Mouse (Mus musculus): ENCODE results near the gene Wdfy4. TPM values are rescaled to one million over a fixed set of nuclear protein-coding genes. Genes with fewer than 3 reads are reported as not detected.
A peak's percentile ranks its signal among the peaks of the same experiment; 100 is the strongest.

Gene Wdfy4
- polyA plus RNA-seq, 1 experiment = 0.86 TPM

DNA sequence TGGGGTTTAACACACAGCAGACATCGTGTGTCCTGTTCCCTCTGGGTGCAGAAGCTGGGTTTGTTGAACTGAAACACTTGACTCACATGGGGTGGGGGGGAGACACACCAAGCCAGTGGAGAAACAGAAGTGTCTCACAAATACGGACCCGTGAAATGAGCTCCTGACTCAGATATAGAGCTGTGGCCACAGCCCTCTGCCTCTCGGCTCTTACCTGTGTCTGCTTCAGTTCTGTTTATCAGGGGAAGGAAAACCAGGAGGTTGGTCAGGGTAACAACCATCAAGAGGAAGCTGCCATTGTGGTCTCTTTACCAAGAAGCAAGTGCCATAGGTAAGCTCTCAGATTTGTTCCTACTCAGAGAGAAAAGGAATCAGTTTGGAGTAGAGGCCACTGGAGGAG lies 16.6 kb downstream of the Wdfy4 start:
- no peak for TF ChIP-seq POLR2A (IDR thresholded peaks at IDR 0.05; ENCODE audit: extremely low read depth, insufficient read depth, low read length)
- no peak for TF ChIP-seq CTCF (IDR thresholded peaks at IDR 0.05; ENCODE audit: extremely low read depth, insufficient read depth, low read length)
- H3K27ac ChIP-seq (ENCODE audit: insufficient read depth, low read length) = no peak overlapping the region
- H3K4me3 ChIP-seq (ENCODE audit: insufficient read depth, low read length) = no peak overlapping the region
- no peaks in the 10 kb centered on the region for H3K4me1 ChIP-seq (ENCODE audit: control insufficient read depth, insufficient read depth, low read length)

DNA sequence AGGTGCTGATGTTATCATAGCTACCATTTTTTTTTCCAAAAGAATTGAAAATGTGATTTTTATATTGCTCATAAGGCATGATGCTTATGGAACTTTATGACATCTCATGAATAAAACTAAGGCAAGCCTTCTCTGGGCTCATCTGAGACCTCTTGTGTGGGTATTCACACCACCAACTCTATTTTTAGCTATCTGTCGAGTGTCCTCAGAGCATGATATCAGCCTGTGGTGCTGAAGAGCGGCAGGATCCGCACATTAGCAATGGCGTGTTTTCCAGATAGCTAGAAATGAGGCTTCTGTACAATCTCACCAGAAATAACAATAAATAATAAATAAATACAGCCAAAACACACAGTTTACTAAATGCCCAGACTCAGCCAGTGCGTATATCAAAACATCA lies 23.1 kb downstream of the Wdfy4 start:
- Histone ChIP-seq H3K4me1 (ENCODE audit: control insufficient read depth, insufficient read depth, low read length) (no peaks in the 10 kb centered on the region), H3K4me3 (ENCODE audit: insufficient read depth, low read length) (no peak overlapping the region), H3K27ac (ENCODE audit: insufficient read depth, low read length) (no peak overlapping the region)
- no peak for TF ChIP-seq CTCF (IDR thresholded peaks at IDR 0.05; ENCODE audit: extremely low read depth, insufficient read depth, low read length)
- TF ChIP-seq POLR2A (IDR thresholded peaks at IDR 0.05; ENCODE audit: extremely low read depth, insufficient read depth, low read length) = no peak

DNA sequence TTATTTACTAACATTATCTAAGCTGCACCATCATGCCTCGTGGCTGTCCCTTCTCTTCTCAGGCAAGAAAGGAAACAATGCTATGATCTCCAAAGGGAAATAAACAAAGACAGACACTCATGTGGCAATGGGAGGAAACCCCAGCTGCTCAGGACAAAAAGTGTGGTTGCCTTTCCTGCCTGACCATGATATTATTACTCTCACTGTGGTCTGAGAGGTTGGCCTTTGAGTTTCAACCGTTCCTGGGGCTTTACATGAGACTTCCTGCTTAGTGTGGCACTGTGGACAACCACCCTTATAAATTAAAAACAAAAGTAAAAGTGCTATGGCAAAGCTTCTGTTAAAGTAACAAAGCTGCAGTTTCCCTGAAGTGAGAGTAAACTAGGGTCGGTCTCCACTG lies 27.0 kb downstream of the Wdfy4 start:
- no peak overlapping the region for H3K4me3 ChIP-seq (ENCODE audit: insufficient read depth, low read length)
- no peak for TF ChIP-seq CTCF (IDR thresholded peaks at IDR 0.05; ENCODE audit: extremely low read depth, insufficient read depth, low read length)
- TF ChIP-seq POLR2A (IDR thresholded peaks at IDR 0.05; ENCODE audit: extremely low read depth, insufficient read depth, low read length) = no peak
- no peaks in the 10 kb centered on the region for H3K4me1 ChIP-seq (ENCODE audit: control insufficient read depth, insufficient read depth, low read length)
- no peak overlapping the region for H3K27ac ChIP-seq (ENCODE audit: insufficient read depth, low read length)

DNA sequence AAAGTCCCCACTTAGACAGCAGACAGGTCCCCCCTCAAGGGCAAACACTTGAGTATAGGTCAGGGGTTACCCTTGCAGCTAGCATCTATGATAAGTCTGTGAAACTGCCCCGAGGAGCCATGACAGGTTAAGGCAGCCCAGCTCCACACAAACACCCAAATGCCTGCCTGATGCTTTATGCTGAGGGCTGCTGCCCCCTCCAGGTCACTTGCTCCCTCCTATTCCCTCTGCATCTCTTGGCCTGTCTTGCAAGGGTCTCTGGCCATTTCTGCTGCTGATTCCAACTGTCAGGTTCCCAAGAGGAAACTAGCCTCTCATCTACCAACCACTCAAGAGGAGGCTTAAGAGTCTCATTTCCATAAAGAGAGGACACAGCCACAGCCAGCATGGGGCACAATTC lies 32.4 kb downstream of the Wdfy4 start:
- H3K4me3 ChIP-seq (ENCODE audit: insufficient read depth, low read length) = no peak overlapping the region
- H3K27ac ChIP-seq (ENCODE audit: insufficient read depth, low read length) = no peak overlapping the region
- H3K4me1 ChIP-seq (ENCODE audit: control insufficient read depth, insufficient read depth, low read length) = no peaks in the 10 kb centered on the region
- TF ChIP-seq CTCF (IDR thresholded peaks at IDR 0.05; ENCODE audit: extremely low read depth, insufficient read depth, low read length) (no peak), POLR2A (IDR thresholded peaks at IDR 0.05; ENCODE audit: extremely low read depth, insufficient read depth, low read length) (no peak)

DNA sequence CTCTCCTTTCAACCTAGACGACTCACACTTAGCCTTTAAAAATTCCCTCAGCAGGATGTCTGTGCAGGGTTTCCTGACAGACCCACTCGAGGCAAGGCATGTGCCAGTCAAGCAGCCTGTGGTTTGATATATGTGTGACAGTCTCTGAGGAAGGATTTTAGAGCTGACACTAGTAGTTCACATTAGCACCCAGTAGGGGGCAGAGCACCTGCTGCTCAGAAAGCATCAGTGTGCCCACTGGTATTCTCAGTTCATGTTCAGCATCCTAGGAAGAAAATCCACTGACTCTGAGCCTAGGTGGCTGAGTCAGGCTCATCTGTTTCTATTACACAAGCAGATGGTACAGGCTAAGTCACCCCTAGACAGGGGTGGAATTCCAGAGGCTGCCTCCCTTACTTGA lies 39.0 kb downstream of the Wdfy4 start:
- Histone ChIP-seq H3K27ac (ENCODE audit: insufficient read depth, low read length) (no peak overlapping the region), H3K4me1 (ENCODE audit: control insufficient read depth, insufficient read depth, low read length) (no peaks in the 10 kb centered on the region), H3K4me3 (ENCODE audit: insufficient read depth, low read length) (no peak overlapping the region)
- no peak for TF ChIP-seq POLR2A (IDR thresholded peaks at IDR 0.05; ENCODE audit: extremely low read depth, insufficient read depth, low read length)
- peak; percentile 53 for TF ChIP-seq CTCF (IDR thresholded peaks at IDR 0.05; ENCODE audit: extremely low read depth, insufficient read depth, low read length)

DNA sequence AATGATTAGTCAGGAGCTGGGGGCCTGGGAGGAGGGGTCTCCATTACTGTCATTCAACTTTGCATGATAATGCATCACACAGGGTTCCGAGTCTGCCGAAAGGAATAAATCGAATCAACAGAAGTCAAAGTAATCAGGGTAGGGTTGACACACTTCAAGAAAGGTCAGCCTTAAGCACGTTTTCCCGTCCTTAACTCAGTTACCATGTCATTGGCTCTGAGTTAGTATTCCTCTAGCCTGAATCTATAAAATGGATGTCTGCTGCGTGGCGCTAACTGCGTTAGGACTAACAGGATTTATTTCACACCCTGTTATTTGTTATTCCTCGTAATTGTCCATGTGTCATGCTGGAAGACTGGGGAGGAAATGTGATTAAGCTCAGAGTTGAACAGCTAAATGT lies 48.5 kb downstream of the Wdfy4 start:
- peaks cover 2% of the 10 kb centered on the region; the same call in 1 of the 2 replicates for H3K4me1 ChIP-seq (ENCODE audit: control insufficient read depth, insufficient read depth, low read length)
- no peak for TF ChIP-seq POLR2A (IDR thresholded peaks at IDR 0.05; ENCODE audit: extremely low read depth, insufficient read depth, low read length)
- no peak for TF ChIP-seq CTCF (IDR thresholded peaks at IDR 0.05; ENCODE audit: extremely low read depth, insufficient read depth, low read length)
- H3K4me3 ChIP-seq (ENCODE audit: insufficient read depth, low read length) = no peak overlapping the region
- no peak overlapping the region for H3K27ac ChIP-seq (ENCODE audit: insufficient read depth, low read length)

DNA sequence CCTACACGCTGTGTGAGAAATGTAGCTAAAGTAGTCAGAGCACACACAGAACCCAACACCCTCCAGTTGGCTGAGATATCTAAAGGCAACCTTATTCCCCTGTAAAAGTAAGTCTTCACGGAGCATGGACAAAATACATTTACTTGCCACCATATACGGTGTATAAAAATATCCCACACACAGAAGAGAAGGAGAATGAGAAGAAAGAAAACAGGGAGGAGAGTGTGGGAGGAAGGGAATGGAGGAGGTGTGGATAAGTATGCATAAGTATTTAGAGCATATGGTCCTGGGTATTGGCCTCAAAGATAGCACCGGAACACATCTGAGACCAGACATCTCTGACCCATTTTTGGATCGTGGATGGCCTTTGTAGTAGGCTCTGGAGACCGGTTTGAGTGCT lies 50.1 kb downstream of the Wdfy4 start:
- H3K4me1 ChIP-seq (ENCODE audit: control insufficient read depth, insufficient read depth, low read length) = peaks cover 2% of the 10 kb centered on the region; the same call in 1 of the 2 replicates
- TF ChIP-seq CTCF (IDR thresholded peaks at IDR 0.05; ENCODE audit: extremely low read depth, insufficient read depth, low read length) (no peak), POLR2A (IDR thresholded peaks at IDR 0.05; ENCODE audit: extremely low read depth, insufficient read depth, low read length) (no peak)
- H3K4me3 ChIP-seq (ENCODE audit: insufficient read depth, low read length) = no peak overlapping the region
- no peak overlapping the region for H3K27ac ChIP-seq (ENCODE audit: insufficient read depth, low read length)

DNA sequence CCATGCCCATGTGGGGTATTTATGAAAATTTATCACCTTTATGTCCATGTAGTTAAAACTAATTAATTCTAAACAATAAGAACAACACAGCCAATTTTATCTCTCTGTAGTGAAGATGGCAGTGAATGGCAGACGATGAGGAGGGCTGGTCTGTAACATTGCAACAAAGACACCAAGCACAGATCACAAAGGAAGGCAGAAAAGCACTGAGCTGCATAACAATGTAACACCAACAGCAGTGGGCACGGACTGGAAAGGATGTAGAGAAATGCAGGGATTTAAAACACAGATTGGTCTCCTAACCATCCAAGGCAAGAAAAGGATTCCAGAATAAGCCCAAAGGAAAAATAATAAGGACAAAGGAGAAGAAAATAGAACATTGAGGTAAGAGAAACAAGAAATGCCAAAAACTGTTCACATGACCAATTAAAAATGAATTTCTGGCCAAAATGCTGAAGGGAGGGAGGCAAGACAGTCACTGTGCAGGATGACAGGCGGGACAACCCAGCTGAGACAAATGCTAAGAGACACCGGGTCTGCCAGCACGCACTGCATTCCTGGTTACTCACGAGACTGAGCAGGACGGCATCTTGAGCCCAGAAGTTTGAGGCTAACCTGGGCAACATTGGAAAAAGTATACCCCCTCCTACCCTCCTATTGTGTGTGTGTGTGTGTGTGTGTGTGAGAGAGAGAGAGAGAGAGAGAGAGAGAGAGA lies 54.1 kb downstream of the Wdfy4 start:
- Histone ChIP-seq H3K4me1 (ENCODE audit: control insufficient read depth, insufficient read depth, low read length) (peaks cover 2% of the 10 kb centered on the region; the same call in 1 of the 2 replicates), H3K27ac (ENCODE audit: insufficient read depth, low read length) (no peak overlapping the region), H3K4me3 (ENCODE audit: insufficient read depth, low read length) (no peak overlapping the region)
- TF ChIP-seq CTCF (IDR thresholded peaks at IDR 0.05; ENCODE audit: extremely low read depth, insufficient read depth, low read length) (no peak), POLR2A (IDR thresholded peaks at IDR 0.05; ENCODE audit: extremely low read depth, insufficient read depth, low read length) (no peak)

DNA sequence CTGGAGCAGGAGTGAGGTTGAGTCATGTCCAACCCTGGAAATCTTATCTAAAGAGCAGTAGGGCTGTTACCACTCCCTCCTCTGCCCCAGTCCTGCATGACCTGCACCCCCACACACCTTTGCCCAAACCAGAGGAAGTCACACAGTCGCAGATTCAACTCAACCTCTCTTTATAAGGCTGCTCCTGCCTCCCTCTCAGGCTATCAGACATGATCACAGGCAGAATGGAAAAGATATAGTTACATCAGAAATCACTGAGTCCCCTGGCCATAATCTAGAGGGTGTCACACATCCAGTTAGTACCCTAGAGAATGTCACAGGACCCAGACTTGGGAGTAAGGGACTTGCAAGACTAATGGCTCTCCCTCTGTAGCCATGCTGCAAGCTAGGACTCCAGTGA lies 68.7 kb downstream of the Wdfy4 start:
- no peak overlapping the region for H3K4me3 ChIP-seq (ENCODE audit: insufficient read depth, low read length)
- TF ChIP-seq POLR2A (IDR thresholded peaks at IDR 0.05; ENCODE audit: extremely low read depth, insufficient read depth, low read length) (no peak), CTCF (IDR thresholded peaks at IDR 0.05; ENCODE audit: extremely low read depth, insufficient read depth, low read length) (no peak)

DNA sequence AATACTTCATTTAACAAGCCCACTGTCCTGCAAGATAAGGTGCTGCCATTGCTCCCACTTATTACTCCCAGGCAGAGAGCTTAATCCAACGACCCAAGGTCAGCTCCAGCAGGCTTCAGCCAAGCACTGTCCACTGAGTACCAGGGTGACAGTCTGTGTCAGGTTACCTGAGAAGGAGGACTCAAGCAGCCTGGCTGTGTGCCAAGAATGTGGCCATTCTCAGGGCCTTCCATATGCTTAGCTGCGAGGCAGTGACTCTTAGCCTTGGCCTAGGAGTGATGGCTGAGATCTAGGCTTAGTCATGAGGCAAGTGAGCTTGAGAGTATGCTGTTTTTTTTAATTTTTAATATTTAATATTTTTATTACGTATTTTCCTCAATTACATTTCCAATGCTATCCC lies 80.5 kb downstream of the Wdfy4 start:
- no peaks in the 10 kb centered on the region for H3K4me1 ChIP-seq (ENCODE audit: control insufficient read depth, insufficient read depth, low read length)
- no peak overlapping the region for H3K4me3 ChIP-seq (ENCODE audit: insufficient read depth, low read length)
- no peak for TF ChIP-seq CTCF (IDR thresholded peaks at IDR 0.05; ENCODE audit: extremely low read depth, insufficient read depth, low read length)
- no peak for TF ChIP-seq POLR2A (IDR thresholded peaks at IDR 0.05; ENCODE audit: extremely low read depth, insufficient read depth, low read length)
- H3K27ac ChIP-seq (ENCODE audit: insufficient read depth, low read length) = no peak overlapping the region

More for the DNA sequence above, 68.7 kb downstream of the Wdfy4 start:
- Histone ChIP-seq H3K4me1 (ENCODE audit: control insufficient read depth, insufficient read depth, low read length) (no peaks in the 10 kb centered on the region), H3K27ac (ENCODE audit: insufficient read depth, low read length) (no peak overlapping the region)

Data from cortical plate, adult 2 months (tissue).